Mouse (Mus musculus) liver, adult (tissue): ENCODE results near the gene Eppin.

Source experiments
- GATA4 ChIP-seq: IDR thresholded peaks from 2 replicates; pipeline ENCODE4 v1.6.1; 2014; ENCODE audit warnings: mild to moderate bottlenecking, low read length; ENCODE audit not compliant: insufficient replicate concordance

Gene Eppin

DNA sequence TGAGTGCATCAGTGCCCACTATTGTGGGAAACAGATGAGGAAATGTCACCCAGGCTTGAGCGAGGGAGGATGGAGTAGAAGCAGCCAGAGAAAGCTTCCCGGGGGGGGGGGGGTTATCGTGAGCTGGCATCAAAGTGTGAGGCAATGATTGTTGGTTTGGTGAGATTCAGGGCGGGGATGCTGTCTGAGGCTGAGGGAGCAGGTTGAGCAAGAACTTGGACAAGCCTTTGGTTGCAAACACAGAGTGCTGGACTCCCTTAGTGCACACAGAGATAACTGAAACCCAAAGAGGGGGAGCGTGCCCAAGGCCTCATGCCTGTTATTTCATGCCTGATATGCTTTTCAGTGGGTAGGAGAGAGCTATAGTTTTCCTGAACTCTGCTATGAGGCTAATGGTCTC lies 25.9 kb downstream of the Eppin start:
- TF ChIP-seq GATA4: no peak; the same call in 1 of the 2 replicates

DNA sequence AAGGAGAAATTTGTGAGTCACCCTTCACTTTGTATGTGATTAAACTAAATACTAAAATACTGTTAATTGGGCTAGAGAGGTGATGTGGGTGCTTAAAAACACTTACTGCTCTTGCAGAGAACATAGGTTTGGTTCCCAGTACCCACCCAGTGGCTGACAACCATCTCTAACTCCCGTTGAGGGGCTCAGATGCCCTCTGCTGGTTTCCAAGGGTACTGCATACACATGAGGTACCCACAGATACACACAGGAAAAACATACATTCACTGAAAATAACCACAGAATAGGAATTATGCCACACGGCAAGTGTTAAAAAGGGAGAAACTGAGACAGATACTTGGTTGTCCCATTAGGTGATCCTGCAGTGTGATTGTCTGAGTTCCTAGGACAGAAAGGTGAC lies 26.4 kb downstream of the Eppin start:
- no peak for TF ChIP-seq GATA4

DNA sequence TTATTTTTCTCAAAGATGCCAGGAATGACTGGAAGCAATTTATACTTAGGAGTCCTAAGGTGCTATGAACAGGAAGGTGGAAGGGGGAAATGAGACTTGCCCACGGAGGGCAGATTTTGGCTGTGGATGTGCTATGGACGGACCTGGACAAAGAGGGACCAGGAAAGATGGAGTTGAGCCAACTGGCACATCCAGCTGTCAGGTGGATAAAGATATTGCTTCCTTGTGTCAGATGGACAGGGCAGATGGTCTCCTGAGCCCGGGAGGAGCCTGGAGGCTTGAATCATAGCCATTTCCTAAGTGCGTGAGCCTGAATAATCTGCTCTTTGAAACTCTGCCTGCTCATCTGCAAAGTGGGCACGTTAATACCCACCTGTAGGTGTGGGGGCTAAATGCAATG lies 29.0 kb downstream of the Eppin start:
- TF ChIP-seq GATA4: no peak

DNA sequence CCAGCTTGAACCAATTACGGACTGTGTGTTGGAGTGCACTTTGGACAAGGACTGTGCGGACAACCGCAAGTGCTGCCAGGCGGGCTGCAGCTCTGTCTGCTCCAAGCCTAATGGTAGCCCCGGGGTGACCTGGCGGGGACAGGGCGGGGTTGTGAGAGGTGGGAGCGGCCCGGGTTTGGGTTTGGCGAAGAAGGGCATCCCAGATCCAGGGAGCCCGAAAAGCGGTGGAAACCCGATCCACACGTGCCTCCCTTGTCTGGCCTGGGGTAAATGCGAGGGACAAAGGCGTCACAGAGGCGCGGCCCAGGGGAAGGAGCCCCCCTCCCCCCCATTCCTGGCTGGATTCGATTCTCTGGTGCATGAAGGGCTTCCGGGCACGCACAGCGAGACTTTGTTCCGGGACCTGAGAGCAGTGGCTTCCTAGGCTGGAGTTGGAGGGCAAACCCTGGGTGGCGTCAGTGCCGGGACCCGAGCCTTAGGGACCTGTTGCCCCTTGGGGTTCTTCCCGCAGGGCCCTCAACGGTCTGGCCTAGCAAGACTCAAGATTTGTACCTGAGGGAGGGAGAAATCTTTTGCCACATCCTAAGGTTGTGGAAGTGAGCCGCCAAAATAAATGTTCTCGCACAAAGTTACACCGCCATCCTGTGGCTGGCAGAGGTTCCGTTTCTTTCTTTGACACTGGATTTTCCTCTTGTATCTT lies 29.9 kb downstream of the Eppin start:
- no peak for TF ChIP-seq GATA4

DNA sequence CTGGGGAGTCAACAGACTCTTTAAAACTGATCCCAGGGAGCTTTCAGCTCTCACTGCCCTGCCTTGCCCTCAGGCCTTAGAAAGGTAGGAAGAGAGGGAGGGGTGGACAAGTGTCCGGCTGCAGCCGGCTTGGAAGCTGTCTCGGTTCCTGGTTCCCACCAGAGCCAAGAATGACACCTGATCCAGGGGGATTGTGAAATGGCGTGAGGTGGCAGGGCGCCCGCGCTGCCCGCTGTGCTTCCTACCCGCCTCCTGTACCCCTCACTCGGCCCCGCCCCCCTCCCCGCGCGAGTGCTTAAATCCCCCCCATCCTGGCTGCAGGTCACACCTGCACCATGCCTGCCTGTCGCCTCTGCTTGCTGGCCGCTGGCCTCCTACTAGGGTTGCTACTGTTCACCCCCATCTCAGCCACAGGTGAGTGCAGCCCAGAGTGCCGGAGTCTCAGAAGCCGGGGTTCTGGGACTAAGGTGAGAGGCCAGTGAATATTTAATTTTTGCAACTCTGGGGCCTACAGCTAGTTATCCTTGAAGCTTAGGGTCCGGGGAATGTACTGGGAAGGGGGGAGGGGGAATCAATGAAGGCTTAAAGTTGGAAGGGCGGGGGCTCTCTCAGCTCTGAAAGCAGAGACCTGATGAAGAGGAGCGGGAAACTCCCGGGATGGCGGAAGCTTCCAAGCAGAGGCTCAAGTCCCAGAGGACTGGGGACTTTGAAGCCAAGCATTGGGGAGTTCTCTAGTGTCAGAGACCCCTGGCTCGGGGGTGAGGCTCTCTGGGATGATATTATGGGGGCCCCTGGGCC lies 30.8 kb downstream of the Eppin start, which contains the start of gene Wfdc2:
Wfdc2 (plus strand) TSS at position 23 of the 798 bp plus-strand sequence.
- no peak for TF ChIP-seq GATA4

DNA sequence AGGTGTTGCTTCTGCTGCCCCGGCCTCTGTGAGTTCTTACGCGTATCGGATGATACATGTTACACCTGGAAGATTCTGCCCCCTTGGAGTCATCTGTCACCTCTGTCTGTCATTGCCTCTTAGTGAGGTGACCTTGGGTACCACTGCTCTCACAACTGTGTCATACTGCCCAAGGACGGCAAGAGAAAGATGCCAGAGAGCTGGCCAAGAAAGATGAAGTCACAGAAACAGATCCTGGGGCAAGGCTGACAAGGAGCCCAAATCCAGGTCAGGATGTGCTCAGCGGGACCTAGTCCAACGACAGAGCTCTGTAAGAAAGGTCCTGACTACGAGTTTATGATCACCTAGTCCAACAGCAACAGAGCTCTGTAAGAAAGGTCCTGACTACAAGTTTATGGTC lies 33.3 kb downstream of the Eppin start:
- no peak for TF ChIP-seq GATA4

DNA sequence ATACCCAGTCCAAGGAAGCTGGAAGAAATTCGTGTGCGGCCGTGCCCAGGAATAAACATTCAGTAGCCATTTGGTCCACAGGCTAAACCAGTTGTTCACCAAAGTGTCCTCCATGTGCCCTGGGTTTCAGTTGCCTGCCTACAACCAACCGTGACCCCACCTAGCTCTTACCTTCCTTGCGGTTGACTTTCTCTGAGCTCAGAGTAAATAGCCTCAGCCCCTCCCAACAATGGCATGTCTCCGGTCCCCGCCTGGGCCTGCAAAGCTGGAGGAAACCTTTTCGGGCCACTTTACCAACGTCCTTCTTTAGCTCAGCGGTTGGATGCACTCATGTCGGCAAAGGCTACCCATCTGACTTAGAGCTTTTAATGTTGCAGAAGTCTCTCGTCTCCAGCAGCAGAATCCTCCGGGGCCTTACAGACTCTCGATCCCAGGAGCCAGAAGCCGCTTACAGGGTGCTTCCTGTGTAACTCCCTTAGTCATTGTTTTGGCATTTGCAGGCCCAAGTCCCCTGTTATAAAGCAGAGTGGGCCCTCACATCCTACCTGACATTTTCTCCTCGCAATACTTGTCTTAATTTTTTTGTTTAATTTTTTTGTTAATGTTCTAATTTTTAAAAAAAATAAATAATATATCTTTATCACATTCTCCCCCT lies 34.3 kb downstream of the Eppin start:
- no peak for TF ChIP-seq GATA4

DNA sequence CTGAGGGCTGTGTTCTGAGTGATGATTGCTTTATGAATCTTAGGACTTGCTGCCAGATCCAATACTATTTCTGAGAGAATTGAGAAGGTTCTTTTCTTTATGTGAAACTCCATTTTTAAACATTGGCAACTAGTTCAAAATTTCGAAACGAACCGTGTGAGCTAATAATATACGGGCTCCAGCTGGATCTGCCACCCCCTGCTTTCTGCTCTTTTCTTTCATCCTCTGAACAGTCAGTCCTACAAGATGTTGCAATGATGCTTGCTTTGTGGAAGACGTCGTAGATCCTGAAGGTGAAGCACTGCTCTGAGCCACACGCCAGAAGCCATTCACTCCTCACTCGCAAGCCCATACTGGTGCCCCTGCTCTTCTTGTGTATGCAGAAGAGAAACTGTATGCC lies 35.0 kb downstream of the Eppin start:
- TF ChIP-seq GATA4: no peak

DNA sequence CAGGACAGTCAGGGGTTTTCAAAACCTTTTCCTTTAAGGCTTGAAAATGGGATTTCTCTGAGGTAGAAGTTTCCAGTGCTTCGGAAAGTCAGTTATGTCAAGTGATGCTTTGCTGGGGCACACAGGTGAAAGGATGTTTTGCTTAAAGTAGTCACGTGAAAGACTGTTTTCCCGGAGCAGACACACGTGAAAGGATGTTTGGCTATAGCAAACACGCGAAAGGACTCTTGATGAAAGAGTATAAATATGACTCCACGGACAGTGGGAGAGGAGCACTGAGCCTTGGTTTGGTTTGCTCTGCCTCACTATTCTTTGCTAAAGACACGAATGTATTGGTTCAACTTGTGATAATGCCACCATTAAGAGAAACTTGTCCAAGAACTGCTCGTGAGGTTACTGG lies 41.9 kb downstream of the Eppin start:
- TF ChIP-seq GATA4: no peak

DNA sequence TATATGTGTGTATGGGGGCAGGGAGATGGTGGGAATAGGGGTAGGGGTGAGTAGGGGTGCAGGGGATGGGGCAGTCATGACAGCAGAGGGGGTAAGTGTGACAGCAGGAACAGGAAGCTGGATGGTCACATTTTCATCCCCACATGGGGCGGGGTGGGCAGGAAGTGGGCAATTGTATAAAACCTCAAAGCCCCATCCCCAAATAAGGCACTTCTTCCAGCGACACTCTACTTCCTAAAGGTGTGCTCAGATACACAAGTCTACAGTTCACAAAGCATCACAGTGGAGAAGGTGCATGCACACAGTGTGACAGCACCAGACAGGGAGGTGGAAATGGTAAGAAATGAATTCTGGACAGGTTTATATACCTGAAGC lies 42.5 kb downstream of the Eppin start:
- TF ChIP-seq GATA4: no peak

DNA sequence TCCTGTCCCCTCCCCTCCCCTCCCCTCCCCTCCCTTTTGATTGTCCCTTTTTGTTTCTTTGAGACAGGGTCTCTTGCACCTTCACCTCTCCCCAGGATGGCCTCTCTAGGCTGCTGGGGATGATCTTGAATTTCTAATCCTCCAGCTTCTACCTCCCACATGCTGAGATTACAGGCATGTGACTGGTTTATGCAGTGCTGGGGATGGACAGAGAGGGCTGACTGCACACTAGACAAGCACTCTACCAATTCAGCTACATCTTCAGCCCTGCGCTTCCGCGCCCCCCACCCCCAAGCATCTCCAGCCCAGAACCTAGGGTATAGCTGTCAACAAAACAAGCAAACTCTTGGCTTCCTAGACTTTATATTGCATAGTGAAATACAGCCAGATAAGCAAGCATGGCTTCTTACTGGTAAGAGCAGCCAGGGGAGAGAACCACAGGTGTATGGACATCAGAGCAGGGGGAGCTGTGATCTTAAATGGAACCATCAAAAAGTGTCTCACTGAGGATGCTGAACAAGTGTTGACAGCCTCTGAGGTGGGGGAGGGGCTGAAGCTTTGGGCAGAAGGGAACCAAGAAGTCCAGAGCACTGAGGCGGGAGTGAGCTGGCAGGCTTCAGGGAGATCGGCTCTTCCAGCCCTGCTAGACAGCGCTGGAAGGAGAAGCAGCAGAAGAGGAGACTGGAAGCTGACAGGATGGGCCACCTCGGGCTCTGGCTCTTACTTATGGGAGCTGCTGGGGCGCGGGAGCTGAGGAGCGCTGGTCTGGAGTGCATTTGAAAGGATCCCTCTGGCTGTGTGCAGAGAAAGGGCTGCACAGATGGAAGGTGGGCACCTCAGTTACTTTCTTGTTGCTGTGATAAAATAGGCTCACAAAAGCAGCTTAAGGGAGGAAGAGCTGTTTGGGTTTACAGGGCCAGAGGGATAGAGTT lies 43.2 kb downstream of the Eppin start:
- no peak for TF ChIP-seq GATA4

DNA sequence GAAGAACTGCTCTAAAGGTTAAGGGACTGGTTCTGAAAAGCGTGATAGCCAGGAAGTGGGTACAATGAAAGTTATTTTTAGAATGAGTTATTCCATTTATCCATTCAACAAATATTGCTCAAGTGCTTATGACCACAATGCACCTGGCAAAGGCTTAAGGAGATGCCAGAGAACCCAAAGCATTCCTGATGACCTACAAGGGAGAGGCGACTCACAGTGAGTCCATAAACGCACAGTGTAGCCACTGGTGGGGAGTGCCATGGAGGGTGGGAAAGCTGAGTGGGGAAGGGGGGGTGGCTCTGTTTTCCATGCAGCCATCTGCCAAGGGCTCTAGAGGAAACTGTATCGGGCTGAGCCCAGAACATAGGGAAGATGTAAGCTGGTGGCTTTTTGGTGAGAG lies 44.1 kb downstream of the Eppin start:
- no peak for TF ChIP-seq GATA4

DNA sequence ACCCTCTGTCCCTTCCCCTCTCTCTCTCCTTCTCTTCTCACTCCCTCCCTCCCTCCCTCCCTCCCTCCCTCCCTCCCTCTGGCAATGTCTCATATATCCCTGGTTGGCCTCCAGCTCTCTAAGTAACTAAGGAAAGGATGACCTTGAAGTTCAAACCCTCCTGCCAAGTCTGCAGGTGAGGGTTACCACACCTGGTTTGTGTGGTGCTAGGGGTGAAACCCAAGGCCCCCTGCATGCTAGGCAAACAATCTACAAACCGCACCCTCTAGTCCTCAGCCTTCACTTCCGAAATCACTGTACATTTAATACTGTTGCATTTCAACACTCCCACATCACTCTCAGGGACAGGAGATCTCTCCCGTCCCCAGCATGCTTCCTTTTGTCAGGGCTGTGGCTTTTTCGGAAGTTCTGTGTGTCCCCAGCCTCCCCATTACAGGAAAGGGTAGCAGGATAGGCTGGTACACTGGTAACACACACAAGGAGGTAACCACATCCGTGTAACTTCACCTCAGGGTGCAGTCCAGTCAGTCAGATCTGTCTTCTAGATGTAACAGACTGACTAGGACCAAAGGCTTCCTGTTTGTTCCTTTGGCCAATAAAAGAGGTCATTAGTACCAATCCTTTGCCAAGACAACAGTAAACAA lies 48.8 kb downstream of the Eppin start:
- no peak for TF ChIP-seq GATA4

DNA sequence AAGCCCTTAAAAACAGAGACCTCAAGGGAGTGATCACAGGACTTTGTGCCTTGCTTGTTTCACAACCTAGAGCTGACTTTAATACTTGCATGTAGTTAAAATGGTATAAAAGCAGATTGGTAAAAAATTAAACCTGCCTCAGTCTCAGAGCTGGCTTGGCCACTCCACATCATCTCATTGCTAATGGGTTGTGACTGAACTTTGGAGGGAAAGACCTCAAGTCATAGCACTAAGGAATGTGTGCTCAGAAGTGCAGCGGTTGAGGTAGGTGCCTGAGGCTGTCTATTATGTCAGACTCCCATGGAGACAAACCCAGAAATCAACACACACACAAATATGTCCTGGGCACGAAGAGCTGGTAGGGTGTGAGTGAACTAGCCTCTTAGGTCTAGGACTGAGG lies 49.6 kb downstream of the Eppin start:
- no peak for TF ChIP-seq GATA4
